Comparison of ENCODE assay signal across 9 mouse cellular contexts in genomic region chr6:38871051-38871450, GRCm38 (mm10). TPM values are rescaled to one million over a fixed set of nuclear protein-coding genes. Genes with fewer than 3 reads are reported as not detected.
A peak's percentile ranks its signal among the peaks of the same experiment; 100 is the strongest.
DNase-seq lines count a peak whose midpoint lies in the region; ATAC-seq and TF ChIP-seq lines count a peak whose summit lies in the region.
"Had no signal": no experiment of that assay in that cellular context is flagged by ENCODE, and none has a peak within 500 bp of the region (broad histone marks: within the 10 kb centered on the region; RNA-seq: fewer than 3 reads in every experiment).

No protein-coding gene starts in this region.

- H3K36me3 ChIP-seq in intestine, embryonic 16.5 days (ENCODE audit: control insufficient read depth, insufficient read depth, low read length) = no peaks in the 10 kb centered on the region
- H3K36me3 ChIP-seq in intestine, postnatal 0 days (ENCODE audit: control insufficient read depth, insufficient read depth) = no peaks in the 10 kb centered on the region; the same call in 1 of the 2 replicates
- H3K36me3 ChIP-seq in lung, postnatal 0 days (ENCODE audit: insufficient read depth, low read length) = no peaks in the 10 kb centered on the region
- peaks cover 6% of the 10 kb centered on the region; the same call in 1 of the 2 replicates for H3K36me3 ChIP-seq in neural tube, embryonic 12.5 days

- DNase-seq in embryo, embryonic 10 days (ENCODE audit: low spot score) = peak; percentile 85
- DNase-seq in lung, postnatal 0 days (ENCODE audit: low spot score) = peak; percentile 52
- DNase-seq in thymus, postnatal 4 days = no peak
- no peak for DNase-seq in cerebellum, adult 18-20 months
- DNase-seq in left cerebral cortex, postnatal 36 days (ENCODE audit: low spot score in 2 of 2) = no peak

- H3K9me3 ChIP-seq in intestine, embryonic 16.5 days (ENCODE audit: control insufficient read depth, low read length) = no peaks in the 10 kb centered on the region
- no peaks in the 10 kb centered on the region for H3K9me3 ChIP-seq in intestine, postnatal 0 days (ENCODE audit: control insufficient read depth)
- H3K9me3 ChIP-seq in lung, postnatal 0 days (ENCODE audit: low read length) = no peaks in the 10 kb centered on the region
- H3K9me3 ChIP-seq in neural tube, embryonic 12.5 days = no peaks in the 10 kb centered on the region
- H3K9me3 ChIP-seq: limb, embryonic 12.5 days had no signal

- TF ChIP-seq EP300 in lung, postnatal 0 days (IDR thresholded peaks at IDR 0.05) = no peak

- 30% methylated on average over 7 of the region's 7 CpGs for WGBS in intestine, embryonic 16.5 days
- WGBS in intestine, postnatal 0 days = 21% methylated on average over 7 of the region's 7 CpGs
- 26% methylated on average over 7 of the region's 7 CpGs for WGBS in lung, postnatal 0 days
- WGBS in neural tube, embryonic 12.5 days = 12% methylated on average over 7 of the region's 7 CpGs

- H3K4me3 ChIP-seq in intestine, embryonic 16.5 days (ENCODE audit: low read length) = no peak overlapping the region
- no peak overlapping the region for H3K4me3 ChIP-seq in intestine, postnatal 0 days (ENCODE audit: low read depth, low read length)
- no peak overlapping the region for H3K4me3 ChIP-seq in lung, postnatal 0 days (ENCODE audit: low read depth, low read length)
- no peak overlapping the region for H3K4me3 ChIP-seq in neural tube, embryonic 12.5 days
- H3K4me3 ChIP-seq: limb, embryonic 12.5 days had no signal

- no peak for ATAC-seq in intestine, embryonic 16.5 days
- no peak for ATAC-seq in intestine, postnatal 0 days
- no peak for ATAC-seq in lung, postnatal 0 days
- no peak for ATAC-seq in neural tube, embryonic 12.5 days (ENCODE audit: low FRiP score, low read depth)

- H3K9ac ChIP-seq in intestine, embryonic 16.5 days (ENCODE audit: low read depth, low read length) = no peak overlapping the region
- H3K9ac ChIP-seq in intestine, postnatal 0 days (ENCODE audit: low read depth, low read length) = no peak overlapping the region
- no peak overlapping the region for H3K9ac ChIP-seq in lung, postnatal 0 days (replicated peaks; ENCODE audit: low read depth)
- no peak overlapping the region for H3K9ac ChIP-seq in neural tube, embryonic 12.5 days
- H3K9ac ChIP-seq: limb, embryonic 12.5 days had no signal

- H3K4me2 ChIP-seq in intestine, embryonic 16.5 days (ENCODE audit: low read depth, low read length) = no peak overlapping the region
- no peak overlapping the region for H3K4me2 ChIP-seq in intestine, postnatal 0 days (replicated peaks; ENCODE audit: low read depth)
- H3K4me2 ChIP-seq in lung, postnatal 0 days (replicated peaks; ENCODE audit: low read depth, low read length) = no peak overlapping the region
- H3K4me2 ChIP-seq in neural tube, embryonic 12.5 days (replicated peaks) = peak overlapping the region; percentile 35
- H3K4me2 ChIP-seq: limb, embryonic 12.5 days had no signal

- TF ChIP-seq CTCF in intestine, postnatal 0 days (IDR thresholded peaks at IDR 0.05; ENCODE audit: low read depth) = no peak
- no peak for TF ChIP-seq CTCF in lung, postnatal 0 days (IDR thresholded peaks at IDR 0.05)

- H3K27me3 ChIP-seq in intestine, embryonic 16.5 days (replicated peaks; ENCODE audit: control insufficient read depth, insufficient read depth, low read length) = no peaks in the 10 kb centered on the region
- no peaks in the 10 kb centered on the region for H3K27me3 ChIP-seq in intestine, postnatal 0 days (replicated peaks; ENCODE audit: control insufficient read depth, insufficient read depth, low read length)
- H3K27me3 ChIP-seq in lung, postnatal 0 days (replicated peaks; ENCODE audit: insufficient read depth, low read length) = no peaks in the 10 kb centered on the region
- H3K27me3 ChIP-seq in neural tube, embryonic 12.5 days (replicated peaks) = no peaks in the 10 kb centered on the region
- H3K27me3 ChIP-seq: limb, embryonic 12.5 days had no signal

- intact Hi-C loops in left cerebral cortex, postnatal 36 days (cut with DNase I) = no loop called here

- peaks cover 41% of the 10 kb centered on the region for H3K4me1 ChIP-seq in intestine, embryonic 16.5 days (ENCODE audit: control insufficient read depth, insufficient read depth, low read length)
- peaks cover 9% of the 10 kb centered on the region for H3K4me1 ChIP-seq in intestine, postnatal 0 days (replicated peaks; ENCODE audit: control insufficient read depth, insufficient read depth, low read length)
- peaks cover 12% of the 10 kb centered on the region; the same call in 1 of the 2 replicates for H3K4me1 ChIP-seq in lung, postnatal 0 days (ENCODE audit: insufficient read depth, low read depth, low read length)
- H3K4me1 ChIP-seq in neural tube, embryonic 12.5 days = peaks cover 53% of the 10 kb centered on the region

- 0 out of 2 replicates have a peak overlapping the region, but pooled peaks have one; percentile 27 for H3K27ac ChIP-seq in intestine, embryonic 16.5 days (ENCODE audit: low read length)
- no peak overlapping the region for H3K27ac ChIP-seq in intestine, postnatal 0 days (ENCODE audit: low read depth, low read length)
- H3K27ac ChIP-seq in lung, postnatal 0 days (ENCODE audit: low read length) = no peak overlapping the region
- H3K27ac ChIP-seq in neural tube, embryonic 12.5 days = no peak overlapping the region
- H3K27ac ChIP-seq: limb, embryonic 12.5 days had no signal

RNA-seq across cellular contexts. Expression of gene Tbxas1, which starts 4.2 kb away (rescaled TPM):
- 4.3 and 4.8 TPM in 2 replicates for polyA plus RNA-seq in intestine, embryonic 16.5 days (2015; fragmentation: Nextera tagmentation; extraction: Ambion mirVana)
- 2.1 and 2.9 TPM in 2 replicates for polyA plus RNA-seq in intestine, postnatal 0 days (2015; fragmentation: Nextera tagmentation; extraction: Ambion mirVana)
- polyA plus RNA-seq in lung, postnatal 0 days (2015; fragmentation: Nextera tagmentation; extraction: Ambion mirVana) = 5.3 and 5.5 TPM in 2 replicates
- polyA plus RNA-seq in neural tube, embryonic 12.5 days (2016; fragmentation: Nextera tagmentation; extraction: Ambion mirVana) = 2.0 and 2.3 TPM in 2 replicates
- total RNA-seq in left cerebral cortex, postnatal 36 days (2021) = 1 to 10 TPM; 2.3 TPM

RNA-seq across cellular contexts. Expression of gene Hipk2, which starts 4.9 kb away (rescaled TPM):
- polyA plus RNA-seq in intestine, embryonic 16.5 days (2015; fragmentation: Nextera tagmentation; extraction: Ambion mirVana) = 16.2 and 18.7 TPM in 2 replicates
- 12.0 and 15.4 TPM in 2 replicates for polyA plus RNA-seq in intestine, postnatal 0 days (2015; fragmentation: Nextera tagmentation; extraction: Ambion mirVana)
- 18.4 and 23.0 TPM in 2 replicates for polyA plus RNA-seq in lung, postnatal 0 days (2015; fragmentation: Nextera tagmentation; extraction: Ambion mirVana)
- 32.7 and 38.8 TPM in 2 replicates for polyA plus RNA-seq in neural tube, embryonic 12.5 days (2016; fragmentation: Nextera tagmentation; extraction: Ambion mirVana)
- total RNA-seq in left cerebral cortex, postnatal 36 days (2021) = 10 to 100 TPM; 52.4 to 60.9 TPM

Comparison
In these comparisons a context has a peak if more than half of its experiments do, and no peak if none do; other contexts are left out.
1. DNase-seq: peak in embryo, embryonic 10 days (single experiment) and lung, postnatal 0 days (single experiment); none in thymus, postnatal 4 days (single experiment), cerebellum, adult 18-20 months (0 of 2) and left cerebral cortex, postnatal 36 days (0 of 2).